Mouse (Mus musculus) kidney, embryonic 16.5 days (tissue): Measurements from ENCODE around the gene Phf1. TPM values are rescaled to one million over a fixed set of nuclear protein-coding genes. Genes with fewer than 3 reads are reported as not detected.

ENCODE experiments used
- ATAC-seq: fragments of 200-750 bp; cut with Nextera tagmentation; 2 replicates; pipeline ENCODE4 v1.8.0; 2017; ENCODE audit warnings: moderate TSS enrichment; ENCODE audit not compliant: low FRiP score, low TSS enrichment
- H3K27ac ChIP-seq: fragments of 300-500 bp; sonication (generic); 2 replicates; pipeline ENCODE4 v1.5.1; 2014; ENCODE audit warnings: low read length
- H3K27me3 ChIP-seq: fragments of 300-500 bp; sonication (generic); 2 replicates; pipeline ENCODE4 v1.6.1; 2014; ENCODE audit warnings: low read length, control low read depth, mixed read lengths; ENCODE audit not compliant: insufficient read depth
- H3K36me3 ChIP-seq: fragments of 300-500 bp; sonication (generic); 2 replicates; pipeline ENCODE4 v1.6.1; 2014; ENCODE audit warnings: low read length, control low read depth, mixed read lengths; ENCODE audit not compliant: insufficient read depth
- H3K4me1 ChIP-seq: fragments of 300-500 bp; sonication (generic); 2 replicates; pipeline ENCODE4 v1.6.1; 2014; ENCODE audit warnings: low read length, control low read depth, mixed read lengths; ENCODE audit not compliant: insufficient read depth
- H3K4me2 ChIP-seq: fragments of 300-500 bp; sonication (generic); replicated peaks from 2 replicates; pipeline ENCODE4 v1.6.1; 2014; ENCODE audit warnings: low read depth, low read length
- H3K4me3 ChIP-seq: fragments of 300-500 bp; sonication (generic); 2 replicates; pipeline ENCODE4 v1.5.1; 2014; ENCODE audit warnings: mild to moderate bottlenecking, low read length
- H3K9ac ChIP-seq: fragments of 300-500 bp; sonication (generic); replicated peaks from 2 replicates; pipeline ENCODE4 v1.6.1; 2014; ENCODE audit warnings: low read length
- H3K9me3 ChIP-seq: fragments of 300-500 bp; sonication (generic); 2 replicates; pipeline ENCODE4 v1.6.1; 2016; ENCODE audit warnings: low read length, control low read depth
- WGBS: fragments of 180-500 bp; shearing (Covaris S2); extraction: QIAGEN DNeasy Blood & Tissue Kit; methylation state at CpG from one replicate; pipeline ENCODE4 v1.1.7; 2014; 5-methylcytosine and 5-hydroxymethylcytosine counted together
- polyA plus RNA-seq: library from polyadenylated mRNA; unstranded; fragments of >200 nt; fragmentation: Nextera tagmentation; extraction: Ambion mirVana; gene quantifications from 2 replicates; pipeline ENCODE4 v1.2.1, GENCODE M21; 2015

Phf1 gene
- polyA plus RNA-seq = 9.3 and 9.4 TPM in 2 replicates

DNA sequence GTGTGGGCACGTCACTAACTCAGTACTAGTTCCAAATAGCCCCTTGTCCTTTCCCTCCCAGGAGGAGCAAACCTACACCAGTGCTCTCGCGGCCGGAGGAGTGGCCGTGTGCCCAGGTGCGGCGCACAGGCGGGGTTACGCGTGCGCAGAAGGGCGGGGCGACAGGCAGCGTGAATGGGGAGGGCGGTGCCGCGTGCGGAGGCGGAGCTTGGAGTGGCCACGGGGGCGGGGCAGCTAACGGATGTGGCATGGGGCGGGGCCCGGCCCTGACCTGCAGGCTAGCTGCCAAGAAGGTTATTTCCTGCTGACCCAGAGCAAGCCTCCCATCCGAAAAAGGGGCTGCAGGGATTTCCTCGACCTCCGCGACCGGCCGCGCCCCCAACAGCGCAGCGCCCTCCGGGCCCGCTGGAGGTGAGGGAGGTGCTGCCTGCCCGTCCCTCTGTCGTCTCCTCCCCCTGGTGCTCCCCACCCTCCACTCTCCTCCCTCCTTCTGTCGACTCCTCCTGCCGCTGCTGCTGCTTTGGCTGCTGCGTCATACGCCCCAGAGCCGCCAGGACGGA, at the start of gene Phf1:
Gene Phf1 (plus strand): TSS at position 214 of the 560 bp plus-strand sequence.
- peak; percentile 86 for ATAC-seq
- Histone ChIP-seq H3K27me3 (no peaks in the 10 kb centered on the region), H3K9ac (peak within 1 kb of the TSS; percentile 86), H3K9me3 (no peaks in the 10 kb centered on the region), H3K4me3 (peak within 1 kb of the TSS; percentile 85), H3K36me3 (peaks cover 28% of the 10 kb centered on the region), H3K4me2 (peak within 1 kb of the TSS; percentile 97), H3K4me1 (peaks cover 19% of the 10 kb centered on the region), H3K27ac (peak within 1 kb of the TSS; percentile 90)
- WGBS = under 1% methylated on average over 38 of the region's 43 CpGs

DNA sequence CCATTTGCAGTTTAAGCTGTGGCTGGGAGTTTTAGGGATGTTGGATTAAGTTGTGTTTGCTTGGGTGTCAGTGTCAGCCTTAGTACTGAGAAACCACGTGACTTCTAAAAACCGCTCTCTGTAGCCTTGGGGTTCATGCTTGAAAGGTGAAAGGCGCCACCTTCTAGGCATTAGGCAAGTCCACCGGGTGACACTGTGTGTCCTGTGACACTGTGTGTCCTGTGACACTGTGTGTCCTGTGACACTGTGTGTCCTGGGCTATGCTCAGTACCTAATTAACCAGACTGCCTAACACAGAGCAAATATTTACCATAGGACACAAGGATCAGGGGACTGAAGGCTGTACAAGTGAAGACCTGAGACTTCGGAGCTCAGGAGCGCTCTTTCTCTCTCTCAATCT, 49.3 kb upstream of the Phf1 start:
- no peak for ATAC-seq
- H3K9ac ChIP-seq = no peak overlapping the region
- no peak overlapping the region for H3K27ac ChIP-seq
- H3K4me2 ChIP-seq = no peak overlapping the region
- no peaks in the 10 kb centered on the region for H3K27me3 ChIP-seq
- no peaks in the 10 kb centered on the region for H3K36me3 ChIP-seq
- H3K4me3 ChIP-seq = no peak overlapping the region
- H3K4me1 ChIP-seq = peaks cover 15% of the 10 kb centered on the region
- WGBS = 74% methylated on average over 6 of the region's 6 CpGs
- H3K9me3 ChIP-seq = no peaks in the 10 kb centered on the region

- Histone ChIP-seq H3K36me3 (no peaks in the 10 kb centered on the region), H3K4me1 (peaks cover 15% of the 10 kb centered on the region), H3K9ac (peak overlapping the region; percentile 47), H3K4me2 (peak overlapping the region; percentile 80), H3K9me3 (no peaks in the 10 kb centered on the region), H3K27ac (0 out of 2 replicates have a peak overlapping the region, but pooled peaks have one; percentile 4), H3K27me3 (no peaks in the 10 kb centered on the region), H3K4me3 (peak overlapping the region; percentile 41)
- WGBS = 20% methylated on average over 25 of the region's 25 CpGs
- ATAC-seq = peak; percentile 43; the same call in 1 of the 2 replicates
Measured at GRCm38 (mm10) chr17:26884995-26885926, 47.6 kb upstream of the Phf1 start.

- no peaks in the 10 kb centered on the region for H3K36me3 ChIP-seq
- peak overlapping the region; percentile 80 for H3K4me2 ChIP-seq
- peaks cover 15% of the 10 kb centered on the region for H3K4me1 ChIP-seq
- no peaks in the 10 kb centered on the region for H3K27me3 ChIP-seq
- H3K4me3 ChIP-seq = peak overlapping the region; percentile 41
- H3K9ac ChIP-seq = peak overlapping the region; percentile 58
- WGBS = 10% methylated on average over 30 of the region's 30 CpGs
- peak; percentile 85 for ATAC-seq
- no peaks in the 10 kb centered on the region for H3K9me3 ChIP-seq
- no peak overlapping the region for H3K27ac ChIP-seq
Measured at GRCm38 (mm10) chr17:26886047-26886749, 46.7 kb upstream of the Phf1 start.

GRCm38 (mm10) chr17:26887926-26888325, 44.9 kb upstream of the Phf1 start:
- Histone ChIP-seq H3K4me3 (no peak overlapping the region), H3K36me3 (no peaks in the 10 kb centered on the region), H3K4me2 (no peak overlapping the region), H3K27me3 (no peaks in the 10 kb centered on the region), H3K9ac (no peak overlapping the region), H3K9me3 (no peaks in the 10 kb centered on the region), H3K4me1 (peaks cover 20% of the 10 kb centered on the region), H3K27ac (no peak overlapping the region)
- WGBS = 22% methylated on average over 3 of the region's 3 CpGs
- ATAC-seq = no peak

DNA sequence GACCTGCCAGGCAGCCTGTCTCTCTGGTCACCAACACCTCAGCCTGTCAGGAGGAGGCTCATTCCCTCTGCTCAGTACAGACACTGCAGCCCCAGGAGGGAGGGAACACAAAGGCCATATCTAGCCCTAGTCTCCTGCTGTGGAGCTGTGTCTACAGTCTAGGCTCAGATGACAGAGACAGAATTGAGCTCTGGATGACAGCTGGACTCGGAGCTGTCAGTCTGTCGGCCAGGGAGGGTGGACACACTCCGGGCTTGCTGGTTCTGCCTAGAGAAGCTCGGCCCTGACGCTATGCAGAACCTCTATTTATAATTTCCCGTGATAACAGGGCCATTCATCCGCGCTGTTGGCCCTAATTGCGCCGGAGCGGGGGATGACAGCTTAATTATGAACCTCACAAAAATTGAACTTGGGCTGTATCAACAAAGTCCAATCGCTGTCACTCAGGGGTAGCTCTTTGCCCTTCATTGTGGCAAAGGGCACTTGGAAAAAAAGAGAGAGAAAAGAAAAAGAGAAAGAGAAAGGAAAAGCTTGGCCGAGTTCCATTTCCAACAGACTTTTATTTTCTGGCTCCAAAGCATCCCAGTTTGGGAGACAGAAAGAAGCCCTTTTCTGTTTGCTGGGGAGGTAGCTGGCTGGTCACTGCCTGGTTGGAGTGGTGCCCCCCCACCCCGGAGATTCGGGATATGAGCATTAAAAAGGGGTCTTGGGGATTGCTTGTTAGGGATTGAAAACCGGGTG, 40.0 kb upstream of the Phf1 start:
- Histone ChIP-seq H3K27me3 (no peaks in the 10 kb centered on the region), H3K4me2 (peak overlapping the region; percentile 17; the same call in 1 of the 2 replicates), H3K4me3 (no peak overlapping the region), H3K27ac (no peak overlapping the region), H3K36me3 (no peaks in the 10 kb centered on the region), H3K4me1 (peaks cover 13% of the 10 kb centered on the region; the same call in 1 of the 2 replicates), H3K9me3 (no peaks in the 10 kb centered on the region; the same call in 1 of the 2 replicates), H3K9ac (peak overlapping the region; percentile 37; the same call in 1 of the 2 replicates)
- no peak for ATAC-seq
- 47% methylated on average over 16 of the region's 16 CpGs for WGBS

DNA sequence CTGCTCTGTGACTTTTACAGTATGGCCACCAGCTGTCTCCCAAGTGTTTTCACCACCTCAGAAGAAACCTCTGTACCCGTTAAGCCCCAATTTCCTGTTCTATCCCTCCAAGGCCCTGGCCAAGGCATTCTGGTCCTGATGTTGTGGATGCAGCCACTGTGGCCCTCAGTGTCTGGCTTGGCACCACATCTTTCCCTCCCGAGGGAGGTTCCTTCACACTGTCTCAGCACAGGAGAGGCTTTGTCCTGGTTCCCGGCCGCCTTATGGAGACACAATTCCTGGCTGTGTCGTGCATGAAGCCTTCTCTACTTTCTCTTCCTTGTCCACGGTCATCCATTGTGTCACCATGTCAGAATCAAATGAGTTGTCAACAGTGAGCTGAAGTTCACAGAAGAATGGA, 39.4 kb upstream of the Phf1 start:
- Histone ChIP-seq H3K4me3 (no peak overlapping the region), H3K4me2 (no peak overlapping the region), H3K27me3 (no peaks in the 10 kb centered on the region), H3K4me1 (peaks cover 13% of the 10 kb centered on the region; the same call in 1 of the 2 replicates), H3K9me3 (no peaks in the 10 kb centered on the region; the same call in 1 of the 2 replicates), H3K36me3 (no peaks in the 10 kb centered on the region), H3K9ac (no peak overlapping the region), H3K27ac (no peak overlapping the region)
- ATAC-seq = no peak
- WGBS = 61% methylated on average over 6 of the region's 6 CpGs

DNA sequence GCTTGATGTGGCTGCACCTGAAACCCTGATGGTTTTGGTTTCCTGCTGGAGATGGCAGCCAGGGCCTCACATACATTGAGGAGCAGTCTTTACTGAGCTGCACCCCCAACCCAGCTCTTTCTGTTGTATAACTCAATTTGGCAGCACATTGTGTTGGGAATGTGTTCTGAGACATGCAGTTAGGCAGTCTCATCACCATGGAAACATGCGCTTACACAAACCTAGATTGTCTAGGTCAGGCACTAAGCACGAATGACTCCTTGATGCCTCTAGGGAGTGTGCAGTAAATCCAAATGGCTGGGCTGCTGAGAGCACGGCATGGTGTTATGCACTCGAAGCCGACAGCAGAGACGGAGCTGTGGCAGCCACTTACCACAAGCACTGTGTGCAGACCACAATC, 38.5 kb upstream of the Phf1 start:
- H3K4me2 ChIP-seq = no peak overlapping the region
- no peaks in the 10 kb centered on the region for H3K36me3 ChIP-seq
- H3K4me3 ChIP-seq = no peak overlapping the region
- no peak overlapping the region for H3K9ac ChIP-seq
- H3K9me3 ChIP-seq = no peaks in the 10 kb centered on the region; the same call in 1 of the 2 replicates
- peaks cover 13% of the 10 kb centered on the region; the same call in 1 of the 2 replicates for H3K4me1 ChIP-seq
- ATAC-seq = no peak
- no peak overlapping the region for H3K27ac ChIP-seq
- no peaks in the 10 kb centered on the region for H3K27me3 ChIP-seq
- 56% methylated on average over 6 of the region's 6 CpGs for WGBS

DNA sequence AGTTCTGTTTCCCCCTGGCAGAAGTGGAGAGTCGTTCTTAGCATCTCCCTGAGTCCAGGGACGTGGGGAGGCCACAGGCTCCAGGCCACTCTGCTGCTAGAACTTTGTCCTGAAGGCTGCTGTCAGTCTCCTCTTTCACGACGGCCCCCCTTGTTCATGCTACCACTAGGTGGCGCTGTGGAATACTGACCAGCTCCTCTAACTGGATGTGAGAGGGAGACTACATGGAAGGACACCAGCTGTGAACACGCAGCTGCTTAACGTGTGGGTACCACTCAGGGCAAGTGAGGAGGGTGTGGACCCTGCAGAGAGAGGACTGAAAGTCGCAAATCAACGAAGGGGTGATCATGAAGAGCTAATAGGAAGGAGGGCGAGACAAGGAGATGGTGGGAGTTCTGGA, 37.3 kb upstream of the Phf1 start:
- Histone ChIP-seq H3K9me3 (no peaks in the 10 kb centered on the region; the same call in 1 of the 2 replicates), H3K4me1 (peaks cover 13% of the 10 kb centered on the region; the same call in 1 of the 2 replicates), H3K9ac (no peak overlapping the region), H3K36me3 (no peaks in the 10 kb centered on the region), H3K27me3 (no peaks in the 10 kb centered on the region), H3K4me3 (no peak overlapping the region), H3K27ac (no peak overlapping the region), H3K4me2 (no peak overlapping the region)
- no peak for ATAC-seq
- 14% methylated on average over 10 of the region's 10 CpGs for WGBS
